Mouse (Mus musculus) adrenal gland, adult 18-20 months (tissue): ENCODE measurements around the gene 4931414P19Rik. TPM values are rescaled to one million over a fixed set of nuclear protein-coding genes. Genes with fewer than 3 reads are reported as not detected.

ENCODE experiments used
- DNase-seq, 2 experiments: peaks; one replicate each; pipeline ENCODE4 v3.0.0; 2021 to 2022; ENCODE audit warnings: low spot score in 2 of 2
- long read RNA-seq, 2 experiments: library from polyadenylated mRNA; stranded (forward); transcript quantifications; one replicate each; pipeline ENCODE4 v2.0.0; 2021
- total RNA-seq, 2 experiments: library from RNA; stranded (reverse); gene quantifications; 1 replicate in 1 of 2; 2 replicates in 1 of 2; pipeline ENCODE4 v1.2.3; 2021

4931414P19Rik gene
- 1 to 10 TPM; 2.7 to 6.5 TPM for total RNA-seq
- long read RNA-seq, experiment 1, partial matches to known transcripts = 0 of 1 reads
- long read RNA-seq, experiment 1, other reads (novel, unspliced or antisense) = 0 of 1 reads
- long read RNA-seq, experiment 2, partial matches to known transcripts = 0 of 3 reads
- long read RNA-seq, experiment 2, other reads (novel, unspliced or antisense) = 0 of 3 reads

GRCm38 (mm10) chr14:54605752-54606321, at the start of gene 4931414P19Rik:
TSS of gene 4931414P19Rik (minus strand) at chr14:54605993.
- peak; percentile 79 to 82 for DNase-seq

GRCm38 (mm10) chr14:54653496-54653895, 47.7 kb upstream of the 4931414P19Rik start:
- peak; percentile 78 to 80 for DNase-seq

- no peak for DNase-seq
Measured at GRCm38 (mm10) chr14:54652787-54653186, 47.0 kb upstream of the 4931414P19Rik start.

- no peak for DNase-seq
Measured at GRCm38 (mm10) chr14:54651556-54651955, 45.8 kb upstream of the 4931414P19Rik start.

- DNase-seq = peak; percentile 73 to 74
Measured at GRCm38 (mm10) chr14:54650621-54651454, 45.0 kb upstream of the 4931414P19Rik start.

GRCm38 (mm10) chr14:54647900-54648299, 42.1 kb upstream of the 4931414P19Rik start:
- no peak for DNase-seq

- no peak for DNase-seq
Measured at GRCm38 (mm10) chr14:54646898-54647636, 41.3 kb upstream of the 4931414P19Rik start.

GRCm38 (mm10) chr14:54646455-54646854, 40.7 kb upstream of the 4931414P19Rik start:
- no peak for DNase-seq

GRCm38 (mm10) chr14:54644294-54644693, 38.5 kb upstream of the 4931414P19Rik start:
- no peak for DNase-seq

- DNase-seq = no peak
Measured at GRCm38 (mm10) chr14:54643011-54643410, 37.2 kb upstream of the 4931414P19Rik start.

GRCm38 (mm10) chr14:54642224-54642944, 36.6 kb upstream of the 4931414P19Rik start:
- no peak for DNase-seq

- peak; percentile 85 to 86 for DNase-seq
Measured at GRCm38 (mm10) chr14:54641305-54641969, 35.6 kb upstream of the 4931414P19Rik start, which contains the start of gene Cdh24. TSS of gene Cdh24 (minus strand) at chr14:54641364.

- no peak for DNase-seq
Measured at GRCm38 (mm10) chr14:54640946-54641304, 35.1 kb upstream of the 4931414P19Rik start, which contains the start of gene Gm17606. TSS of gene Gm17606 (plus strand) at chr14:54640952.

- no peak for DNase-seq
Measured at GRCm38 (mm10) chr14:54640121-54640520, 34.3 kb upstream of the 4931414P19Rik start.

GRCm38 (mm10) chr14:54638210-54638609, 32.4 kb upstream of the 4931414P19Rik start:
- DNase-seq = no peak

GRCm38 (mm10) chr14:54636954-54637353, 31.2 kb upstream of the 4931414P19Rik start:
- peak in 1 of 2 experiments; percentile 63 for DNase-seq

GRCm38 (mm10) chr14:54634182-54634581, 28.4 kb upstream of the 4931414P19Rik start:
- no peak for DNase-seq

GRCm38 (mm10) chr14:54632252-54632651, 26.5 kb upstream of the 4931414P19Rik start:
- DNase-seq = no peak

- no peak for DNase-seq
Measured at GRCm38 (mm10) chr14:54631240-54631599, 25.4 kb upstream of the 4931414P19Rik start.
